25 mouse cellular contexts compared by ENCODE assay signal in the genomic region with DNA sequence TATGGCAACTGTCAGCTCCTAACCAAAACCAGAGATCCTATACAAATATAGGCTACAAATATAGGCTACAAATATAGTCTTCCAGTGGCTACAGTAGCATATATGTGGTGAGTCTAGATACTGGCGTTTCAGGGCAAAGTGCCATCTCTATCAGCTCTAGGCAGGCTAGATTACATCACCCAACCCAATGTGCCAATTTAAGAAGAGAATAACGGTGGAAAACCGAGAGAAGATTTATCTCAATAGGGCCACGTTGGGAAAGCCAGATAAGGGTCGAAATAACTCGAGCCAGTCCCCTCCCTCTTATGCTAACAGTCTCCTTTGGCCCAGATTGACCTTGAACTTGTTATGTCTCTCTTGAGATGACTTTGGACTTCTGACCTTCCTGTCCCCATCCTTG. TPM values are rescaled to one million over a fixed set of nuclear protein-coding genes. Genes with fewer than 3 reads are reported as not detected.
DNase-seq lines count a peak whose midpoint lies in the region; ATAC-seq lines count a peak whose summit lies in the region.
"Had no signal": no experiment of that assay in that cellular context is flagged by ENCODE, and none has a peak within 500 bp of the region (broad histone marks: within the 10 kb centered on the region; RNA-seq: fewer than 3 reads in every experiment).

No protein-coding gene starts in this region.

- no peaks in the 10 kb centered on the region for H3K36me3 ChIP-seq in liver, embryonic 15.5 days (replicated peaks)
- no peaks in the 10 kb centered on the region for H3K36me3 ChIP-seq in hindbrain, embryonic 10.5 days
- H3K36me3 ChIP-seq: embryonic facial prominence, embryonic 15.5 days; heart, embryonic 13.5 days; midbrain, embryonic 15.5 days had no signal

- H3K4me1 ChIP-seq in liver, embryonic 15.5 days (replicated peaks), result peaks cover 32% of the 10 kb centered on the region
- peaks cover 7% of the 10 kb centered on the region; the same call in 1 of the 2 replicates for H3K4me1 ChIP-seq in hindbrain, embryonic 10.5 days (replicated peaks)
- H3K4me1 ChIP-seq: midbrain, embryonic 15.5 days had no signal

- H3K4me3 ChIP-seq in liver, embryonic 15.5 days (replicated peaks), result no peak overlapping the region
- no peak overlapping the region for H3K4me3 ChIP-seq in hindbrain, embryonic 10.5 days
- H3K4me3 ChIP-seq: embryonic facial prominence, embryonic 15.5 days; heart, embryonic 13.5 days; megakaryocyte, embryonic 14.5 days; midbrain, embryonic 15.5 days had no signal

- WGBS in liver, embryonic 15.5 days (ENCODE audit: insufficient replicate concordance), result 8% methylated on average over 6 of the region's 6 CpGs
- 85% methylated on average over 6 of the region's 6 CpGs for WGBS in hindbrain, embryonic 10.5 days

- no peak overlapping the region for H3K27ac ChIP-seq in liver, embryonic 15.5 days (replicated peaks)
- no peak overlapping the region for H3K27ac ChIP-seq in hindbrain, embryonic 10.5 days
- H3K27ac ChIP-seq: embryonic facial prominence, embryonic 15.5 days; heart, embryonic 13.5 days; hindbrain, embryonic 14.5 days; midbrain, embryonic 15.5 days had no signal

- no peaks in the 10 kb centered on the region for H3K9me3 ChIP-seq in liver, embryonic 15.5 days (replicated peaks)
- no peaks in the 10 kb centered on the region for H3K9me3 ChIP-seq in hindbrain, embryonic 10.5 days
- H3K9me3 ChIP-seq: embryonic facial prominence, embryonic 15.5 days; heart, embryonic 13.5 days; megakaryocyte, embryonic 14.5 days; midbrain, embryonic 15.5 days had no signal

- H3K4me2 ChIP-seq in liver, embryonic 15.5 days, result no peak overlapping the region
- H3K4me2 ChIP-seq: embryonic facial prominence, embryonic 15.5 days; heart, embryonic 13.5 days; hindbrain, embryonic 14.5 days; midbrain, embryonic 15.5 days had no signal

- H3K9ac ChIP-seq in liver, embryonic 15.5 days, result no peak overlapping the region
- H3K9ac ChIP-seq: embryonic facial prominence, embryonic 15.5 days; heart, embryonic 13.5 days; hindbrain, embryonic 14.5 days; midbrain, embryonic 15.5 days had no signal

- peak; percentile 47 for DNase-seq in MEL-GATA-1-ER (ENCODE audit: extremely low read depth, low read depth)
- DNase-seq in urinary bladder, postnatal 25 days (ENCODE audit: low spot score), result no peak
- no peak for DNase-seq in layer of hippocampus, adult 11-12 months (ENCODE audit: low spot score)
- no peak for DNase-seq in kidney, postnatal 4 days
- no peak for DNase-seq in hindbrain, embryonic 10.5 days (ENCODE audit: low spot score)
- DNase-seq: adrenal gland, postnatal 25 days; cerebellum, postnatal 14 days; kidney, adult 9 months; right cerebral cortex, postnatal 14 days; spleen, adult 18-20 months had no signal

- peaks cover 4% of the 10 kb centered on the region; the same call in 1 of the 2 replicates for H3K27me3 ChIP-seq in liver, embryonic 15.5 days
- H3K27me3 ChIP-seq in hindbrain, embryonic 10.5 days (ENCODE audit: insufficient read depth, poor library complexity, severe bottlenecking), result no peaks in the 10 kb centered on the region
- H3K27me3 ChIP-seq: embryonic facial prominence, embryonic 15.5 days; midbrain, embryonic 15.5 days had no signal

- peak; percentile 45 for ATAC-seq in erythroblast, adult 5-6 weeks (replicated peaks; ENCODE audit: low FRiP score, poor library complexity, severe bottlenecking)
- ATAC-seq in liver, embryonic 15.5 days (ENCODE audit: insufficient read depth), result peak; percentile 76
- ATAC-seq: midbrain, embryonic 15.5 days had no signal

RNA-seq across cellular contexts. Expression of gene Trcg1, which starts 3.2 kb away (rescaled TPM):
- not detected in 2 replicates for total RNA-seq in erythroblast, adult 5-6 weeks (2015; ENCODE audit: low replicate concordance)
- total RNA-seq in erythroblast, adult 5-6 weeks (2017; ENCODE audit: low replicate concordance), result not detected in 2 replicates
- not detected in 2 replicates for polyA plus RNA-seq in liver, embryonic 15.5 days (2015; fragmentation: Nextera tagmentation; extraction: Ambion mirVana)
- not detected in 2 replicates for polyA plus RNA-seq in hindbrain, embryonic 10.5 days (2016; fragmentation: Nextera tagmentation; extraction: Ambion mirVana)
- total RNA-seq: adrenal gland, postnatal 25 days; gastrocnemius, adult 8-10 months; heart, postnatal 25 days; layer of hippocampus, postnatal 14 days; left cerebral cortex, postnatal 14 days had no signal
- polyA plus RNA-seq: embryonic facial prominence, embryonic 15.5 days; forebrain, embryonic 11.5 days; hindbrain, embryonic 14.5 days; intestine, embryonic 14.5 days; limb, embryonic 14.5 days; lung, postnatal 0 days; midbrain, embryonic 15.5 days had no signal

RNA-seq across cellular contexts. Expression of gene 1700017B05Rik, which starts 29.3 kb away (rescaled TPM):
- 24.5 and 32.9 TPM in 2 replicates for total RNA-seq in erythroblast, adult 5-6 weeks (2015; ENCODE audit: low replicate concordance)
- total RNA-seq in erythroblast, adult 5-6 weeks (2017; ENCODE audit: low replicate concordance), result 15.5 and 16.6 TPM in 2 replicates
- polyA plus RNA-seq in liver, embryonic 15.5 days (2015; fragmentation: Nextera tagmentation; extraction: Ambion mirVana), result 15.4 and 17.0 TPM in 2 replicates
- polyA plus RNA-seq in hindbrain, embryonic 10.5 days (2016; fragmentation: Nextera tagmentation; extraction: Ambion mirVana), result 9.5 and 10.9 TPM in 2 replicates
